Mouse (Mus musculus) limb, embryonic 11.5 days (tissue): Measurements from ENCODE around the gene Vkorc1l1. TPM values are rescaled to one million over a fixed set of nuclear protein-coding genes. Genes with fewer than 3 reads are reported as not detected.
"Not testable (repeated sequence)": the region's sequence is repeated elsewhere in the genome, so short reads cannot be mapped to it uniquely, and the experiment has no call there.

Experiments
- ATAC-seq: fragments of 200-750 bp; cut with Nextera tagmentation; 2 replicates; pipeline ENCODE4 v1.8.0; 2017; ENCODE audit warnings: low read depth; ENCODE audit not compliant: insufficient number of reproducible peaks, low FRiP score, low TSS enrichment
- DNase-seq: peaks from one replicate; pipeline ENCODE4 v3.0.0-alpha.2; 2015; ENCODE audit warnings: low spot score
- H3K27ac ChIP-seq: fragments of 300-500 bp; sonication (generic); replicated peaks from 2 replicates; pipeline ENCODE4 v1.5.1; 2014; ENCODE audit warnings: low read depth, mild to moderate bottlenecking, low read length
- H3K27me3 ChIP-seq: fragments of 300-500 bp; sonication (generic); 2 replicates; pipeline ENCODE4 v1.6.1; 2014; ENCODE audit warnings: mild to moderate bottlenecking, low read length, mixed read lengths; ENCODE audit not compliant: control insufficient read depth, insufficient read depth
- H3K36me3 ChIP-seq: fragments of 300-500 bp; sonication (generic); 2 replicates; pipeline ENCODE4 v1.6.1; 2014; ENCODE audit warnings: mild to moderate bottlenecking, low read length, moderate library complexity, mixed read lengths; ENCODE audit not compliant: control insufficient read depth, insufficient read depth
- H3K4me1 ChIP-seq: fragments of 300-500 bp; sonication (generic); 2 replicates; pipeline ENCODE4 v1.6.1; 2014; ENCODE audit warnings: low read length, mixed read lengths; ENCODE audit not compliant: control insufficient read depth, insufficient read depth
- H3K4me2 ChIP-seq: fragments of 300-500 bp; sonication (generic); 2 replicates; pipeline ENCODE4 v1.6.1; 2014; ENCODE audit warnings: low read depth, mild to moderate bottlenecking, moderate library complexity; ENCODE audit not compliant: severe bottlenecking
- H3K4me3 ChIP-seq: fragments of 300-500 bp; sonication (generic); 2 replicates; pipeline ENCODE4 v1.5.1; 2014; ENCODE audit warnings: low read depth, low read length
- H3K9ac ChIP-seq: fragments of 300-500 bp; sonication (generic); 2 replicates; pipeline ENCODE4 v1.6.1; 2014; ENCODE audit warnings: mild to moderate bottlenecking, low read length
- H3K9me3 ChIP-seq: fragments of 300-500 bp; sonication (generic); 2 replicates; pipeline ENCODE4 v1.6.1; 2016; ENCODE audit warnings: low read length; ENCODE audit not compliant: control insufficient read depth
- WGBS: fragments of 180-500 bp; shearing (Covaris S2); extraction: QIAGEN DNeasy Blood & Tissue Kit; methylation state at CpG from one replicate; pipeline ENCODE4 v1.1.7; 2014; 5-methylcytosine and 5-hydroxymethylcytosine counted together
- polyA plus RNA-seq: library from polyadenylated mRNA; unstranded; fragments of >200 nt; fragmentation: Nextera tagmentation; extraction: Ambion mirVana; gene quantifications from 2 replicates; pipeline ENCODE4 v1.2.1, GENCODE M21; 2014

Gene Vkorc1l1
- polyA plus RNA-seq, 1 experiment from 2014 or later: 35.1 TPM

DNA sequence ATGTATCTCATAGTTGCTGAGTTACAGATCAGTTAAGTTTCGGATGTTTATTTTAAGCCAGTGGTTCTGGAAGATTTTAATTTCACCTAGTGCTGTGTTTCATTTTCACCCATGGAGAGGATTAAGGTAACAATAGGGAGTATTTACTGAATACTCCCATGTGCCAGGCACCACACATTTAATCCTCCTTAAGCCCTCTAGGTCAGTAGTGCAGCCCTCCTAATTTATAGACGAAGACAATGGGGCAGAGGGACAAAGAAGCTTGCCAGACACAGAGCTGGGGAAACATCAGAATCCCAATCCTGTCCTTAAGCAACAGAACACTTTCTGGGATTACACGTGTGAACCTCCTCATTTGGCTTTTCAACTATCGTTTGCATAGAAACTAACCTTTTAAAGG is 4.8 kb upstream of the Vkorc1l1 start:
- Histone ChIP-seq H3K9ac (no peak overlapping the region), H3K4me1 (no peaks in the 10 kb centered on the region), H3K36me3 (no peaks in the 10 kb centered on the region), H3K27ac (no peak overlapping the region), H3K27me3 (no peaks in the 10 kb centered on the region), H3K9me3 (no peaks in the 10 kb centered on the region), H3K4me3 (no peak overlapping the region), H3K4me2 (no peak overlapping the region)
- WGBS: 57% methylated on average over 4 of the region's 4 CpGs
- ATAC-seq: no peak
- no peak for DNase-seq

DNA sequence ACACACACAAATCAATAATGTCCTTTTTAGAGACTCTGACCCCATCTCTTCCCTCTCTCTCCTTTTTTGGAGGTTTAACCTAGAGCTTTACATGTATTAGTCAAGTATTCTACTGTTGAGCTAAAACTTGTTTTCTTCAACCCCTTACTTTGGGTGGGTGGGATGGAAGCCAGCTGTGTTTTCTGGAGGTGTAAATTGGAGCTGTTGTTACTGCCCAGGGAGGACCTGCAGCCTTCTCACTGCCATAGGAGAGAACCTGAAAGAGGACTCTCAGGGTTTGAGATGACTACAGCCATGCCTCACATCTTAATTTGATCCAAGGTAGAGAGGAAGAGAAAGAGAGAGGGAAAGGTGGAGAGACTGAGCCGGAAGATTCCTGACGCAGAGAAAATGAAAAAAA is 1.5 kb upstream of the Vkorc1l1 start:
- H3K27me3 ChIP-seq: no peaks in the 10 kb centered on the region
- ATAC-seq: no peak

DNA sequence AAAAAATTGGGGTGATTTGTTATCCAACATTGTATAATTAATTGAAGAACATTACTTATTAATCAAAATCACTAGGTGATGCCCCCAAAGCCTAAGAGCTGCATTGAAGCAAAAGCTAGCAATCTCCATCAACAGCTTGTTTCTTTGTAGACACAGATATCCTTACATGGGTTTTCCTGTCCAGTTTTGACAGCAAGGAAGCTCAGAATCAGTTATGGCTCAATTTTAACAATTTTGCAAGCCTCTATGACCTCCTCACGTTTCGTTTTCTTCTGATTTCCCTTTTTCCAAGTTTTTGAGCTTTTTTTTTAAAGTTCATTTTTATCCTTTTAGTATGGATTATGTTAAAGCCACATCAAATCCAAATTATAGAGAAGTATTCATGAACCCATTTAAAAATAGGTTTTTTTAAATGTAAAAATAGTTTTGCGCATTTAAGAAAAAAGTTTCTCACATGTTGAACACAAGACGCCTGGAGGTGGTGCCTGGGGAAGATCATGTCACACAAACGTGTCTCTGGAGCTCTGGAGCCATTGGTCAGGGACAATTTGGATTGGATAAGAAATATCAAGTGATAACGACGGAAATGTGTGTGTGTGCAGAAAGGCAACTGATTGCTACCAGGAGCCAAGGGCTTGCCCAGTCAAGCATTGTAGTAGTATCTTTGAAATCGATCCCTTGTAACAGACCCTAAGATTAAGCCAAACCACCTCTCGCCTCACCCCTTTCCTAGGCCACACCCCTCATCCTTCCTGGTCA is 855 bp upstream of the Vkorc1l1 start:
- Histone ChIP-seq H3K9ac (no peak overlapping the region), H3K27me3 (no peaks in the 10 kb centered on the region), H3K9me3 (no peaks in the 10 kb centered on the region), H3K4me1 (no peaks in the 10 kb centered on the region), H3K27ac (no peak overlapping the region), H3K4me3 (peak overlapping the region; percentile 34), H3K36me3 (no peaks in the 10 kb centered on the region), H3K4me2 (peak overlapping the region; percentile 40)
- ATAC-seq (no peak; the same call in 1 of the 2 replicates), DNase-seq (no peak)
- WGBS: 9% methylated on average over 9 of the region's 9 CpGs

More for the DNA sequence above, 1.5 kb upstream of the Vkorc1l1 start:
- Histone ChIP-seq H3K36me3 (no peaks in the 10 kb centered on the region), H3K9me3 (no peaks in the 10 kb centered on the region), H3K4me2 (no peak overlapping the region), H3K4me1 (no peaks in the 10 kb centered on the region), H3K27ac (no peak overlapping the region), H3K4me3 (no peak overlapping the region), H3K9ac (no peak overlapping the region)
- DNase-seq: no peak
- WGBS: 69% methylated on average over 2 of the region's 2 CpGs

DNA sequence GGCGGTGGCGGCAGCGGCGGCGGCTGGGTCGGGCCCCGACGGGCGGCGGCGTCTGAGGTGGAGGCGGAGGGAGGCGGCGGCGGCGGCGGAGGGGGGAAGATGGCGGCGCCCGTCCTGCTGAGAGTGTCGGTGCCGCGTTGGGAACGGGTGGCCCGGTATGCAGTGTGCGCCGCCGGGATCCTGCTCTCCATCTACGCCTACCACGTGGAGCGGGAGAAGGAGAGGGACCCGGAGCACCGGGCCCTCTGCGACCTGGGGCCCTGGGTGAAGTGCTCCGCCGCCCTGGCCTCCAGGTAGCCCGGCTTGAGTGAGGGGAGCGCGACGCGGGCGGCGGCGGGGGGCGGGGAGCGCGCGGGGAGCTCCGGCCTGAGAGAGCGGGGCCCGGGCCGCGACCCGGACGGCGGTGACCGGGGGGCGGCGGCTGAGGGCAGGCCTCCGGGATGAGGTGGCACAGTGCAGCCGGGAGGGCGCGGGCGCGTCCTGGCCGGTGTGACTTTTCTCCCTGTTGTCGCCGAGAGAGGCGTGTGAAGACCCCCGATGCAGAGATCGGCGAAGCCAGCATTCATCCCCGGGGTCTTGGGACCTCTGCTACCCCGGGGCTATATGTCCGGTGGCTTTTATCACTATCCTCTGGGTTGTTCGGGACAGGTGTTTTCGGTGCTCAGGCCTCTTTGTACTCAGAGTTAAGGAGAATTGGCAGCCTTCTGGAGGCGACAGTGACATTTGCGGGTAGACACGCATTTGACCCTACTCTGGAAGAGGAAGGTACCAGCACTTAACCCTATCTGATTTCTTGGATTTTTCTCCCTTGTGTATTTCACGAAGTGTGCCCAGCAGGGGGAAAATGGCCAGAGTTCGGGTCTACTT is 536 bp downstream of the Vkorc1l1 start:
- DNase-seq (peak; percentile 60), ATAC-seq (peak; percentile 46; the same call in 1 of the 2 replicates)
- H3K4me1 ChIP-seq, H3K27me3 ChIP-seq, H3K27ac ChIP-seq, H3K9me3 ChIP-seq, H3K36me3 ChIP-seq: not testable (repeated sequence)
- Histone ChIP-seq H3K4me3 (peak overlapping the region; percentile 72), H3K4me2 (peak overlapping the region; percentile 61), H3K9ac (peak overlapping the region; percentile 78)
- under 1% methylated on average over 53 of the region's 82 CpGs for WGBS

DNA sequence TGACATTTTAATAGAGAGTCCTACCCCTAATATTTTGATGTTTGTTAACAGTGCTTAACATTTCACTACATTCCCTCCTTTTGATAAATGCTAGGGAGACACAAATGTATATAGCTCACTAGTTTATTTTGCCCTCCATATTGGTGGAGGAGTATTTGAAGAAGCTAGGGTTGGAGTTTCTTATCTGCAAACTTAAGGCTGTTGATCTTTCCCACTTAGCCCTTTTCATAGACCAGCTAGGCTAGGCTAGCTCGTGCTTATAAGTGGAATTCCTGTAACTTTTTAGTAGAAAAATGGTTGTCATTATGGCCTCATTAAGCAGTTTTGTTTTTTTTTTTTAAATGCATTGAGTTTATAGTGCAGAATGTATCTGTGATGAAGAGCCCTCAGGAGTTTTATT is 1.6 kb downstream of the Vkorc1l1 start:
- no peak overlapping the region for H3K9ac ChIP-seq
- WGBS: 78% methylated on average over 1 of the region's 1 CpGs
- H3K4me1 ChIP-seq: no peaks in the 10 kb centered on the region
- H3K9me3 ChIP-seq: no peaks in the 10 kb centered on the region
- no peaks in the 10 kb centered on the region for H3K36me3 ChIP-seq
- H3K27me3 ChIP-seq: no peaks in the 10 kb centered on the region
- H3K4me3 ChIP-seq: no peak overlapping the region
- H3K4me2 ChIP-seq: no peak overlapping the region
- ATAC-seq (no peak), DNase-seq (no peak)
- no peak overlapping the region for H3K27ac ChIP-seq

DNA sequence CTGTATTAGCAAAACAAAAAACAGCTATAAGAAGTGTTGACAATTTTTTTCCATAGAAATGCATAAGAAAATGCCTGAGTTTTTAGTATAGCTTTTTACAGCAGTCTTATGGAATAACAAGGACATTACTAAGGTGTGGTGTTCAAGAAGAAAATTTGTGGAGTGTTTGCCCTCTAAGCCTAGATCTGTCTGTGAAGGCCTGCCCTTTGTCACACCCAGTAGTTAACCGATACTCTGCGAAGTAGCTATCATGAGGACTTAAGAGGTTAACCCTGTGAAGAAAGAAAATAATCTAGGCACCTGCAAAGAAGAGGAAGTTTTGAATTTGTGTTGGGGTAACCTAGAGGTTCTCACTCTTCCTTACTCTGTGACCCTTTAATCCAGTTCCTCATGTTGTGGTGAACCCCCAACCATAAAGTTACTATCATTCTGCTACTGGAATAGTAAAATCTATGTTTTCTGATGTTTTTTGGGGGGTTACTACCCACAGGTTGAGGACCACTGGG is 5.8 kb downstream of the Vkorc1l1 start:
- Histone ChIP-seq H3K9me3 (no peaks in the 10 kb centered on the region), H3K36me3 (no peaks in the 10 kb centered on the region), H3K27ac (no peak overlapping the region), H3K27me3 (no peaks in the 10 kb centered on the region), H3K4me1 (no peaks in the 10 kb centered on the region), H3K4me3 (no peak overlapping the region), H3K9ac (no peak overlapping the region), H3K4me2 (no peak overlapping the region)
- 95% methylated on average over 2 of the region's 2 CpGs for WGBS
- no peak for DNase-seq
- no peak for ATAC-seq

DNA sequence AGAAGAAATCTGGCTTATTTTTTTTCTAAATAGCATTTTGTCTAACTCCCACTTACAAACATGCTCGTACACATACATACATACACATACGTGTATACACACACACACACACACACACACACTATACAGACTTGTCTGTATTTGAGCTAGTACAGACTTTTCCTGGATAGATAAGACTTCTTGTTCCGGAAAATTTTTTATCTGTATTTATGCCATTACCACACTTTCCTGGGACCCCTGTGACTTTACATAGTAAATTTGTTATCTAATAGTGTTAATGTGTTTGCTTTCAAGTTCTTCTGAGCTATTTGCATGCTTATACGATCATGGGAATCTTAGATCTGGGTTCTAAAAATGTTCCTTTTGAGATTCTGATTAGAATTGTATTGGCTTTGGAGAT is 10.4 kb downstream of the Vkorc1l1 start:
- H3K4me2 ChIP-seq: no peak overlapping the region
- ATAC-seq (no peak), DNase-seq (no peak)
- H3K4me1 ChIP-seq: no peaks in the 10 kb centered on the region
- 90% methylated on average over 4 of the region's 4 CpGs for WGBS
- H3K9ac ChIP-seq: no peak overlapping the region
- H3K27me3 ChIP-seq: no peaks in the 10 kb centered on the region
- no peak overlapping the region for H3K27ac ChIP-seq
- no peaks in the 10 kb centered on the region for H3K36me3 ChIP-seq
- no peaks in the 10 kb centered on the region for H3K9me3 ChIP-seq
- H3K4me3 ChIP-seq: no peak overlapping the region

DNA sequence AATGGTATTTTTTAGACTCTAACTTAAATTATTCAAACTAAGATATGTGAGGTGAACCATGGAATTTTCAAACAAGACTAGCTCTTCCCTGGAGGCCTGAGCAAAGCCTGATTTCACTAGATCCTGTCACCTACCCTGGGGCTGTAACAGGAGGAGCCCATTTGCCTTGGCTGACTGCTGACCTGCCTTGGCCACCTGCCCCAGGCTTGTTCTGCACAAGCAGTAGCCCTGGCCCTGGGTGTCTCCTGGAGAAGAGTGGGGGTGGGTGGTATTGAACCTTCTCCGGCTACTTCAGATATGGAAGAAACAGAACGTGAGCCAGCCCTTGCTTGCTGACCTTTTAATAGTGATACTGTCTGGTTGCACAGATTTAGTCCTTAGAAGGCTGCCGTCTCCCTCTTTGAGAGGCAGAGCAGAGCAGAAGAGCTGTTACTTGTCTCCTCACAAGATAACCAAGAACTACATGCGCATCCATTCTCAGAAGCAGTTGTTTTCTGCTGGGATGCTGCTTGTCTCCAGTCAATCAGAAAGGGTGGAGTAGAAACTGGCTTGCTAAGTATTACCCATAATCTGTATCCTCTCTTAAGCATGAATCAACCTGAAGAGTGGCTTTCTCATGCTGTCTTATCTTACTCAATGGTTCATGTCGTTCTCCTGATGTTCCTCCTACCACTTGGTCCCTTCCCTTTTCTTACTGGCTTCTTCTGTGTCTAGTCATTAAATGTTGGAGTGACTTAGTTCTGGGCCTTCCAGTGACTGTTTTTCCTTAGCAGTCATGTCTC is 12.9 kb downstream of the Vkorc1l1 start:
- H3K27me3 ChIP-seq: no peaks in the 10 kb centered on the region
- no peak overlapping the region for H3K4me3 ChIP-seq
- DNase-seq: no peak
- no peaks in the 10 kb centered on the region for H3K9me3 ChIP-seq
- no peaks in the 10 kb centered on the region; the same call in 1 of the 2 replicates for H3K36me3 ChIP-seq
- no peak overlapping the region for H3K27ac ChIP-seq
- no peaks in the 10 kb centered on the region for H3K4me1 ChIP-seq
- WGBS: 91% methylated on average over 5 of the region's 5 CpGs
- no peak for ATAC-seq
- no peak overlapping the region for H3K4me2 ChIP-seq
- H3K9ac ChIP-seq: no peak overlapping the region
